Mouse (Mus musculus) splenic B cell, adult 2 months (primary cell): ENCODE results near the gene Adat3.
"Not testable (repeated sequence)": the region's sequence is repeated elsewhere in the genome, so short reads cannot be mapped to it uniquely, and the experiment has no call there.

ENCODE experiments used
- DNase-seq: peaks from one replicate; pipeline ENCODE4 v3.0.0-alpha.2; 2011; ENCODE audit warnings: low read depth, low spot score
- H3K27me3 ChIP-seq: 2 replicates; pipeline ENCODE4 v1.6.1; 2012; ENCODE audit warnings: mild to moderate bottlenecking, low read length, moderate library complexity, mixed read lengths; ENCODE audit not compliant: control insufficient read depth, poor library complexity, insufficient read depth, severe bottlenecking
- H3K36me3 ChIP-seq: 2 replicates; pipeline ENCODE4 v1.6.1; 2012; ENCODE audit warnings: mild to moderate bottlenecking, low read length, moderate library complexity, mixed read lengths; ENCODE audit not compliant: control insufficient read depth, poor library complexity, insufficient read depth, severe bottlenecking

Adat3 gene

DNA sequence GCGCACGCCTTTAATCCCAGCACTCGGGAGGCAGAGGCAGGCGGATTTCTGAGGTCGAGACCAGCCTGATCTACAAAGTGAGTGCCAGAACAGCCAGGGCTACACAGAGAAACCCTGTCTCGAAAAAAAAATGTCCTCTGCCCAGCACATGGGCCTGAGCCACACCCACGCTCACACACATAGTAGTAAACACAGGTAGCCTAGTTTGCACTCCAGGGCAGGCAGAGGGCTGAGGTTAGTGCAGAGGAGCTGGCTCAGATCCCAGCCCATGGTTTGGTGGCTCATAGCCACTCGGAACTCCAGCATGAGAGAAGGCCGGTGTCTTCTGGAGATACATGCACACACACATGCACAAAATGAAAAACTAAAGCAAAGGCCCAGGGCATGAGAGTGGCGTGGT lies 44.3 kb downstream of the Adat3 start:
- DNase-seq: no peak
- H3K36me3 ChIP-seq: peaks cover 18% of the 10 kb centered on the region
- H3K27me3 ChIP-seq: no peaks in the 10 kb centered on the region

DNA sequence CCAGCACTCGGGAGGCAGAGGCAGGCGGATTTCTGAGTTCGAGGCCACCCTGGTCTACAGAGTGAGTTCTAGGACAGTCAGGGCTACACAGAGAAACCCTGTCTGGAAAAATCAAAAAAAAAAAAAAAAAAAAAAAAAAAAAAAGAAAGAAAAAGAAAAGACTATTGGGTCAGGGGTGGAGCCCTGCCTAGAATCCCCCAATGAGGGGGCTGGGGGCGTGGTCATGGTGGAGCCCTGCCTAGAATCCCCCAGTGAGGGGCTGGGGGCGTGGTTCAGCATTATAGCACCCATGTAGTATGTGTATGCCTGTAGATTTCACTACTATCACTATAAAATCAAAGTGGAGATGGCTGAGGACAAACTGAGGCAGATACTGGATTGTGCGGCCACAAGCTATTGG lies 47.2 kb downstream of the Adat3 start:
- not testable (repeated sequence) for H3K27me3 ChIP-seq, DNase-seq, H3K36me3 ChIP-seq

DNA sequence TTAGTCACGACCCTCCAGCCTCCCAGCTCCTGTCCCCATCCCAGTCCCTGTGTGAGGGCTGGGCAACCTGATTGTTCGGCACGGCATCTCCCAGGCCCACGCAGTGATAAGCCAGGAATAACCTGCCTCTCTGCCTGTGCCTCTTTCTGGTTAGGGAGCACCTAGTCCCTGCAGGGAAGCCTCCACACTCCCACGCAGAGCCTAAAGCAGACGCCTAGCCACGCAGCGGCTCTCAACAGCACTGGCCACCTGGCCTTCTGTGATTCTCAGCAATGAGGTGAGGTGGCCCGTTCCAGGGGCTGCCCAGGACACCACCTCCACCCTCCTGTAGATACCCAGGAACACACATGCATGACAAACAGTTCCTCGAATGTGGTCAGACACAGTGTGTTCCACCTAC lies 47.7 kb downstream of the Adat3 start:
- no peak for DNase-seq
- H3K36me3 ChIP-seq: 0 out of 2 replicates have a peak, but pooled peaks cover 1% of the 10 kb centered on the region
- no peaks in the 10 kb centered on the region for H3K27me3 ChIP-seq

DNA sequence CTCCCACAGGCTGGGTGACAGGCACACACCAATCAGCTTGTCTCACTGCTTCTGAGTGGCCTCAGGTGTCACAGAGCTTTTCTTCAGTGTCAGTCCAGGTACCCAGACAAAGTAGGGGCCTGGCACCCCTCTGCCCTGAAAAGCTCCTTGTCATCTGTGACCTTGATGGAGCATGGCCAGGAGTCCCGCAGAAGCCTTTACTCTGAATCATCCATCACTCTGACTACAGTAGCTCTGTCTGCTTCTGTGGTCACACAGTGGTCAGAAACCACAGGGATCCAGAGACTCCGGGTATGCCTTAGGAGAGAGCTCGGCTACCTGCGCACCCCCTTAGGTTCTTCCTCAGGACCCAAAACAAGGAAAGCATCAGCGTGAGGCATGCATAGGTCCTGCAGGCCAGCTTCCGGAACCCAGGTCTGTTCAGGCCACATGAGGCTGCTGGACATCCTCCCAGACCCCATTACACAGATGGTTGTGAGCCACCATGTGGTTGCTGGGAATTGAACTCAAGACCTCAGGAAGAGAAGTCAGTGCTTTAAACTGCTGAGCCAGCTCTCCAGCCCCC lies 50.6 kb downstream of the Adat3 start:
- DNase-seq: no peak
- Histone ChIP-seq H3K36me3 (no peaks in the 10 kb centered on the region), H3K27me3 (no peaks in the 10 kb centered on the region)

DNA sequence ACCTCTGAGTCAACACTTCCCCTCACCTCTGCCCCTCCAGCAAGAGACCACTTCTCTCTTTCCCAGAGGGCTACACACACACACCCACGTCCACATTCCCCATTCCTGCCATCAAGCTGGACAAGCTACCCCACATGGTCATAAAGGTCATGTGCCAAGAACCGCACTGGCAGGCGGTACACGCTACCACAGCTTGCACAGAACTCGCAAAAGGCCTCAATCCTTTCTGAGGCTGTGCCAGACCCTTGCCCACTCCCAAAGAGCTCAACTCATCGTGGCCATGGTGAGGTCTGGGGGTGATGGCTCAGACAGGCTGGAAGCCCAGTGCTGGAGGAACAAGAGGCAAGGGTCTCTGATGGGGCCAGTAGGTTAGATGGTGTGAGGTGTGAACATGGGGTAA lies 52.2 kb downstream of the Adat3 start:
- no peaks in the 10 kb centered on the region for H3K36me3 ChIP-seq
- no peak for DNase-seq

DNA sequence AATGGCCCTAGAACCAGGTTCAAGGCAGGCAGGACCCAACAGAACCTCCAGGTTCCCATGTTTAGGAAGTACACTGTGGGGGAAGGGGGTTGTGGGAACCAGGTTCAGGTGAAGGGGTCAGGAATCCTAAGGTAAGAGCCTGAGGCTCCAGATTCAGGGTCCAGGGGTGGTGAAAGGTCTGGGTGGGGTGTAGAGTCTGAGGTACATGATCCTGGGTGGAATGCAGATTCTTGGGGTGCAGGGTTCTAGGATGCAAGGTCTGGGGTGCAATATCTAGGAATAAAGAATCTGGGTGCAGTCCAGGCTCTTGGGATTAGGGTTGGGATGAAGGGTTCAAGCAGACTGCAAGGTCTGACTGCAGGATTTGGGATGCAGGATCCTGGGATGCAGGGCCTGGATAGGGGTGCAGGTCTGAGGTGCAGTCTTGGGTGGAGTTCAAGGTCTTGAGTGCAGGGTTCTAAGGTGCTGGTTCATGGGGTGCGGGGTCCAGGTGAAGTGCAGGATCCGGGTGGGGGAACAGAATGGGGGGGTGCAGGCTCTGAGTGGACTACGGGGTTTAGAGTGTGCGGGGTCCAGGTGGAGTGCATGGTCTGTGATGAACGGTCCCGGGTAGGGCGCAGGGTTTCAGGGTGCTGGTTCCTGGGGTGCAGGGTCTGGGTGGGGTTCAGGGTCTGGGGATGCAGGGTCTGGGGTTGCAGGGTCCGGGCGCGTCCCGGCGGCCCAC lies 52.9 kb downstream of the Adat3 start:
- H3K36me3 ChIP-seq: no peaks in the 10 kb centered on the region
- no peak for DNase-seq
- H3K27me3 ChIP-seq: no peaks in the 10 kb centered on the region

More for the DNA sequence above, 52.2 kb downstream of the Adat3 start:
- no peaks in the 10 kb centered on the region for H3K27me3 ChIP-seq

DNA sequence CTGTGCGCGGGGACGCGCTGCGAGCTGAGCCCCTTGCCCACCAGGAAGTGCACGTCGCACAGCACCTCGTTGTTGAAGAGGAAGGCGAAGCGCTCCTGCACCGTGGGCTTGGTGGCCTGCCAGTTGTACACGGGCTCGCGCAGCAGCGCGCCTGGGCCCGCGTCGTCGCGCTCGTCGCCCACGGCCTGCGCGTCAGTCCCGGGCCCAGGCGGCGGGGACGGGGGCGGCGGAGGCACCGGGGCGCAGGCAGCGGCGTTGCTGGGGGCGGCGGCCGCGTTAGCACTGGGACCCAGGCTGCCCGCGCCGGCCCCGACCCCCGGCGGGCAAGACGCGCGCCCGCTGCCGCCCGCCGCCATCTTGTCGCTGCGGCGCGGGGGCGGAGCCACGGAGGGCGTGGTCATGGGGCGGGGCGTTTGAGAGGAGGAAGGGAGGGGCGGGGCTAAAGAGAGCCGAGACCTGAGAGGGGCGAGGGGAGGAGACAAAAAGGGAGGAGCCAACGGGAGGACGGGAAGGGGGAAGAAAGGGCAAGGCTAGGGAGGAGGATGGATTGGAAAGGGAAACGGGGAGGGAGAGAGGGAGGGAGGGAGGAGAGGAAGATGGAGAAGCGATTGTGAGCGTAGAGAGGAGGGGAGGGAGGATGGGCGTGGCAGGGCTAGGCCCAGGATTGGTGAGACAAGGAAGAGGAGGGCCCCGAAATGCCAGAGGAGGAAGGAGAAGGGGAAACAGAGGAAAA lies 53.6 kb downstream of the Adat3 start:
- H3K27me3 ChIP-seq: no peaks in the 10 kb centered on the region

DNA sequence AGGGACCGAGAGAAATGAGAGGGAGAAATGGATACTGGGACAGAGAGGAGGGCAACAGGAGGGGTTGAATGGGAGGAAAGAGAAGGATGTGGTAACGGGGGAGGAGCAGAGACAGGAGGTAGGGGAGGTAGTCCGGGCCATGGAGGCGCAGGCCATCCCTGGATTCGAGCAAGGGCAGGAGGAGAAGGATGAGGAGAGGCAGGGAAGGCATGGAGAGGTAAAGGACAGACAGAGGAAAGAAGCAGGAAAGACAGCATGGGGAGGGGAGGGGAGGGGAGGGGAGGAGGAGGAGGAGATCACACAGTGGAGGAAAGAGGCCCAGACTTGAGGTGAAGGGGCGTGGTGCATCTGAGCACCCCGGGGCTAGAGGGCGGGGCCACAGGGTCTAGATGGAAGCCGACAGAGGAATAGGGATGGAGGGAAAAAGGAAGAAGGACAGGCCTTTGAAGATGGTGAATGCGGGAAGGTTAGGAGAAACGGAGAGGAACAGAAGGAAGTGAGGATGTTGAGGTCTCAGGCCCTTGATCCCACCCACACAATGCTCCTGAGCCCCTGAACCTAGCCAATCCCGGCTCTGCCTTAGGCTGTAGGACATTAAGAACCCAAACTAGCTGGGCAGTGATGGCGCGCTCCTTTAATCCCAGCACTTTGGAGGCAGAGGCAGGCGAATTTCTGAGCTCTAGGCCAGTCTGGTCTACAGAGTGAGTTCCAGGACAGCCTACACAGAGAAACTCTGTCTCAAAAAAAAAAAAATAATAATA lies 54.4 kb downstream of the Adat3 start, which contains the start of gene Btbd2:
Gene Btbd2, minus strand, starts transcription at position 209 of the 761 bp plus-strand sequence.
- H3K27me3 ChIP-seq: no peaks in the 10 kb centered on the region
- DNase-seq: no peak
- H3K36me3 ChIP-seq: no peaks in the 10 kb centered on the region

More for the DNA sequence above, 53.6 kb downstream of the Adat3 start:
- no peaks in the 10 kb centered on the region for H3K36me3 ChIP-seq
- peak; percentile 95 for DNase-seq
